Mouse (Mus musculus) bone marrow macrophage, adult 2 months (primary cell): ENCODE results near the gene Cacng1.

Source experiments
- CTCF ChIP-seq: IDR thresholded peaks from 2 replicates; pipeline ENCODE4 v1.5.1; 2012; ENCODE audit warnings: low read depth, mild to moderate bottlenecking, low read length, moderate library complexity
- POLR2A ChIP-seq: IDR thresholded peaks from 2 replicates; pipeline ENCODE4 v1.6.1; 2012; ENCODE audit warnings: mild to moderate bottlenecking, low read depth, low read length, borderline replicate concordance

DNA sequence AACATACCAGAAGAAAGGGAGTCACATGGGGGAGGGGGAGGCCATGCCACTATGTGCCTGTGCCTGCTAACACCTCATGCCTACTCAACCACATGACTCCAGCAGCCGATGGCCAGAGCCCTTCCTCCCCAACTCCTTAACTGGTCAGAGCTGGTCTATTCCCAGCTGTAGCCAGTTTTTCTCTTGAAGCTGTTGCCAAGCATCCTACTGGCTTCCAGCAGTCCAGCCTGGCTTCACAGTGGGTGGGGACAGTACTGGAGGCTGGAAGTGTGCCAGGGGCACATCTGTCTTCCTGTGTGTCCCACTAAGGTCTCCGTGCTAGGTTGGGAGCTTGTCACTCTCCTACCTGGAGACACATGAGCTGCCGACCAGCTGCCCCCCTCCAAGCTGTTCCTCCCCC lies 26.8 kb upstream of the Cacng1 start:
- TF ChIP-seq POLR2A (no peak), CTCF (no peak)
